Mouse (Mus musculus) erythroblast, embryonic 14.5 days (primary cell): ENCODE measurements around the gene Acly.

Experiments
- GATA1 ChIP-seq: IDR thresholded peaks from 2 replicates; pipeline ENCODE4 v1.6.1; 2012; ENCODE audit warnings: low read length, inconsistent platforms, mixed read lengths
- TAL1 ChIP-seq: IDR thresholded peaks from 3 replicates; pipeline ENCODE4 v1.6.1; 2012; ENCODE audit warnings: low read length, inconsistent platforms, mixed read lengths

DNA sequence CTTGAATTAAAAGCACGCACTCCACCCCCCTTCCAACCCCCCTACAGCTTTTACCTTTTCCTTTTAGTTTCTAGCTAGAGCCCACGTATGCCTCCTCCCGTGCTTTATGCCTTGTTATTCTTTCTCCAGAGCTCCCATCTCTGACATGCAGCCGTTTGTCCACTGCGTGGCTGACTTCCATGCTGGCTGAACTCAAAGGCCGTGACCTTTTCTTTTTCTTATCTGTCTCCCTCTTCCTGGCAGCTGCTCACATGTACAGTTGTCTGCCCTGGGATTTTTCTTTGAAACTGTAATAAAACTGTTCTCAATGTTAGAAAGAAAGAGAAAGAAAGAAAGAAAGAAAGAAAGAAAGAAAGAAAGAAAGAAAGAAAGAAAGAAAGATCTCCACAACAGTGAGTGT, 13.2 kb upstream of the Acly start:
- TF ChIP-seq GATA1: no peak
- no peak for TF ChIP-seq TAL1
